Mouse (Mus musculus): Measurements from ENCODE around the gene Mllt1.

DNA sequence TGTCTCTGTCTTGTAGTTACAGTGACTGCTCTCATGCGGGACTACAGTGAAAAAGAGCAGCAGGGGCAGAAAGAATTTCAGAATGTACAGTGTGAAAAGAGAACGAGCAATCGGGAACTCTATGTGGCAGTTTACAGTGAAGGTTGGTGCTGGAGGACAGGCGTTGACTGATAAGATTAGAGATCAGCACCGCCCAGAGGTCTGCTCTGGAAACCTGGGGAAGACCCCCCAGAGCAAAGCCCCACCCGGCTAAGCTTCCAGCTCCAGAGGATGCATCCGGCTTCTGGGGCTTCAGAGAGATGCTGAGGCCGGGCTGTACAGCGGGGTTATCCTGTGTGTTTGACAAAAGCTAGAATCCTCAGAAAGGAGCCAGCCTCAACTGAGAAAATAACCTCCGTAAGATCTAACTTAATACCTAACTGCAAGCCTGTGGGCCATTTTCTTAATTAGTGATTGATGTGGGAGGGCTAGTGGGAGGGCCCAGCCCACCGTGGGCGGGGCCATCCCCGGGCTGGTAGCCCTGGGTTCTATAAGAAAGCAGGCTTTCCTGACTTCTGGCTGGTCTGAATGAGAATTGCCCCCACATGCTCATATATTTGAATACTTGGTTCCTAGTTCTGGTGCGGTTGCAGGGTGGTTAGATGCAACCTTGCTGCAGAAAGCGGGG is 64.8 kb downstream of the Mllt1 start:
- TF ChIP-seq POLR2A (IDR thresholded peaks at IDR 0.05; ENCODE audit: control insufficient read depth in 1 of 2, insufficient read depth in 1 of 2, low read depth in 1 of 2, low read length in 2 of 2, poor library complexity in 1 of 2) (no peak), CHD1 (IDR thresholded peaks at IDR 0.05; ENCODE audit: low read depth, low read length) (no peak), BHLHE40 (IDR thresholded peaks at IDR 0.05; ENCODE audit: borderline replicate concordance, low read depth, low read length) (no peak)
